Mouse (Mus musculus): ENCODE measurements around the gene Tnks1bp1. TPM values are rescaled to one million over a fixed set of nuclear protein-coding genes. Genes with fewer than 3 reads are reported as not detected.

Tnks1bp1 gene
- 16.6 TPM for polyA plus RNA-seq (2017; shearing (Covaris generic))

DNA sequence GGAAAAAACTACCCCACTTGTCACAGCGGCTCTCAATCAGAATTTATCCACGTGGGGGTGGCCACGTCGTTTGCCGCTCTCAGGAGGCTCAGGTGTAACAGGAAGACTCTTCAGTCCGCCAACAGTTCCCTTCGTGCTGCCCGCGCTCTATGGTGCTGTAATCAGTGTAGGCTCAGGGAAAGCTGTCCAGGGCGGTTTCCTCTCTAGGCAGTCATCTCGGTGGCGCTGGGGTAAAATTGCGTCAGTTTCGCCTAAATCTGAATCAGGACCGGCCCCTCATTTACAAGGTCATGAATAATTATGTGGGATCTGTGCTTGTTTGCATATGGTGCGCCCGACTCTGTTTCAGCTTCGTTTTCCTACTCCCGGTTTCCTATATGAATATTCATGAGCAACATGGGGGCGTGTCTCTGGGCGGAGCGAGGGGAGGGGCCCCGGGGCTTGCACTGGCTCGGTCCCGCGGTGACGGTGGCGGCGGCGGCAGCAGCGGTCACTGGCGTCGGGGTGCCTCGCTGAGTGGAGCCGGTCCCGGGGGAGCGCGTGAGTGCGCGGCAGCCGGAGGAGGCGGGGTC is at the start of gene Tnks1bp1:
TSS of gene Tnks1bp1 (plus strand) at position 427 of the 572 bp plus-strand sequence.

DNA sequence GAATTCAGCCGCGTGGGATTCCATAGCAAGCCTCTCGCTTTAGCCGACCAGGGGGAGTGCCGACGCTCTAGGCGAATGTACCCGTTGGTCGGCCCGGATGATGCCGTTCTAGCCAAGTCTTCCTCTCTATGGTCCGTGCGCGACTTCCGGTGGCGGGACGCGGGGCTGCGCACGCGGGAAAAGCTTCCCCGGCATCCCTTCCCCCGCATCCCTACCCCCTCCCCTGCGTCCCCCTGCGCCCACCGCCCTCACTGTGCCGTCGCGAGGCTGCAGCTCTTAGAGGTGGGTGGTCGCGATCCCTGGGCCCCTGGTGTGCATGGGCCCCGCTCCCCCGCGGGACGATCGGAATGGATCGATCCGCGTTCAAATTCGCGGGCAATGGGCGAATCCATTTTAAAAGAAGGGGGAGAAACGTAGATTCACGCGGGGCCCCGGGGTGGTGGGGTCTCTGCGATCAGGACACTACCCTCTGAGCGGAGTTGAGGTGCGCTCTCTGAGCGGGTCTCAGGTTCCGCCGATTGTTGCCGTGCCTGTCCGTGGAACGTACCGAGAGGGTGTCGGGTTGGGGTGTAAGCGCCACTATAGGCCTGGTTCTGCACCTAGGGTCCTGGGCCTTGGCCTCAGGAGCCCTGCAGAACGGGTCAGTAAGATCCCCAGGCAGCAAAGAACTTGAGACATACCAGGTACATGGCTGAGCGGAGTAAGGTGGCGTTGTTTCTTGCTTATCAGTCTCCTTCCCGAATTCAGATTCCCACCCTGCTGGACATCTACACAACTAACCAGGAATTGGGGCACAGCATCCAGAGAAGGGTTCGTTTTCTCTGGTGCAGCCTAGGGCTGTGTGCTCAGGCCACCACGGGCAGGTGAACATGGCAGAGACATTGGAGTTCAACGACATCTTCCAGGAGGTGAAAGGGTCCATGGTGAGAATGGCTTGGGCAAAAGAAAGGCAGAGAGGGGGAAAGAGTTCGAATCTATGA is 10.5 kb upstream of the Tnks1bp1 start, which contains the start of the genes Ssrp1 and P2rx3:
TSS of gene Ssrp1 (plus strand) at position 188 of the 980 bp plus-strand sequence.
TSS of gene P2rx3 (minus strand) at position 416 of the 980 bp plus-strand sequence.

Other genes starting within 250 kb of the Tnks1bp1 start
- 74.0 TPM for gene Ube2l6, start 249.2 kb upstream of the Tnks1bp1 start, polyA plus RNA-seq (2017; shearing (Covaris generic))
- gene Smtnl1, start 225.4 kb upstream of the Tnks1bp1 start, polyA plus RNA-seq (2017; shearing (Covaris generic)) = not detected
- 33.3 TPM for gene Timm10, start 221.0 kb upstream of the Tnks1bp1 start, polyA plus RNA-seq (2017; shearing (Covaris generic))
- gene Slc43a1, start 209.2 kb upstream of the Tnks1bp1 start, polyA plus RNA-seq (2017; shearing (Covaris generic)) = 7.9 TPM
- not detected for gene Rtn4rl2, start 161.3 kb upstream of the Tnks1bp1 start, polyA plus RNA-seq (2017; shearing (Covaris generic))
- gene Slc43a3, start 111.4 kb upstream of the Tnks1bp1 start, polyA plus RNA-seq (2017; shearing (Covaris generic)) = 11.6 TPM
- not detected for gene Prg2, start 67.6 kb upstream of the Tnks1bp1 start, polyA plus RNA-seq (2017; shearing (Covaris generic))
- gene Prg3, start 59.8 kb upstream of the Tnks1bp1 start, polyA plus RNA-seq (2017; shearing (Covaris generic)) = 0.73 TPM
- 249 TPM for gene Ssrp1, start 10.8 kb upstream of the Tnks1bp1 start, polyA plus RNA-seq (2017; shearing (Covaris generic))
- 0.26 TPM for gene P2rx3, start 10.6 kb upstream of the Tnks1bp1 start, polyA plus RNA-seq (2017; shearing (Covaris generic))
- gene Aplnr, start 88.2 kb downstream of the Tnks1bp1 start, polyA plus RNA-seq (2017; shearing (Covaris generic)) = not detected
- 0.09 TPM for gene Lrrc55, start 149.2 kb downstream of the Tnks1bp1 start, polyA plus RNA-seq (2017; shearing (Covaris generic))